Mouse (Mus musculus): Measurements from ENCODE around the gene Camkv. TPM values are rescaled to one million over a fixed set of nuclear protein-coding genes. Genes with fewer than 3 reads are reported as not detected.

The Camkv gene
- polyA plus RNA-seq, 1 experiment = 0.15 TPM

DNA sequence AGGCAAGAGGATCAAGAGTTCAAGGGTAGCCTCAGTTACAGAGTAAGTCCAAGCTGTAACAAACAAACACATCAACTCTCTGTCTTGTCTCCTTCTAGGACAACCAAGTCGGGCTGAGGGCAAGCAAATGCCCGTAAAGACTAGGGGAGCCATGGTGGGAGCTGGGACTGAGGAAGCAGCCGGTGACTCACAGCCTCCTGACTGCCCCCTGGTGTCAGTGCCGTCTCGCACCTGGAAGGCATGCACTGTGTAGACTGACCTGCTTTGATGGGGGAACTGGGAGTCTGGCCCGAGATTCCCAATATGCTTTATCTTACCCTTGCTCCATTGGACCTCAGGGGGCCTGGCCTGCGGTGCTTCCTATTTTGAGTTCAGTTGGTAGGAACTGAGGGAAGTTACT lies 12.5 kb upstream of the Camkv start:
- no peak for DNase-seq (ENCODE audit: low spot score)

DNA sequence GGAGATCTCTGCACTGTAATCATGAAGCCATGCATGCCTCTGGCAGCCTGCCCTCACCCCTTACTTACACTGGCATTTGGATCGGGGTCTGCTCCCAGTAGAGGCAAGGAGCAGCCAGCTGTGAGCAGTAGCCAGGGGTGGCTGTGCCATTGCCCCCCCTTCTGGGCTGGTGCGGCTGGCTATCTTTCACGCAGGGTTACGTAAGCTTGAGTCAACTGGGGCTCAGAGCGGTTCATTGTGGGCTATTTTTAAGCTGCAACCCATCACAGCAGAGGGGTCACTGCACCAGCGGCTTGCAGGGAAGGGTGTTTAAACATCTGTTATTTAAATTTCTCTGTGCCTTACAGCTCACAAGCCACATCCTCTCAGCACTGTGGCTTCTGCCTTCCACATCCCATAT lies 11.5 kb upstream of the Camkv start:
- no peak for DNase-seq (ENCODE audit: low spot score)

GRCm38 (mm10) chr9:107925251-107925650 lies 10.2 kb upstream of the Camkv start:
- no peak for DNase-seq (ENCODE audit: low spot score)

- no peak for DNase-seq (ENCODE audit: low spot score)
Observed at GRCm38 (mm10) chr9:107926920-107927420, 8.5 kb upstream of the Camkv start.

DNA sequence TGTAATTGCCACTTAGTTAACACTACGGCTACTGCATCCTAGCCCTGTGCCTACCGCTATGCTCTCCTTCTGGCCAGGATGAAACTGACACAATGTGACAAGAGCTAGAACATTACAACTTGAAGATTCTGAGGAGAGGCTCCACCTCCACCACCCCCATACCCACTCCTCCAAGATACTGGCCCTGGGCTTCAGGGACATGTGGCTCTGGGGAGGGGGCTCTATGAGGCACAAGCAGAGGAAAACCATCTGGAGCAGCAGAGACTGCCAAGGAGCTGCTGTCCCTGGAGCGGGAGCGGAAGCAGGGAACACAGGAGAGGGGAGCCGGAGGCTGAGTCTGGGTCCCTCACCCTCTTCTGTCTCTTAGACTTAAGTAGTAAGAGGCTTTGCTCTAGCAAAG lies 7.7 kb upstream of the Camkv start:
- no peak for DNase-seq (ENCODE audit: low spot score)

- no peak for DNase-seq (ENCODE audit: low spot score)
Observed at GRCm38 (mm10) chr9:107928169-107928568, 7.3 kb upstream of the Camkv start, which contains the start of gene Actl11. TSS of gene Actl11 (plus strand) at chr9:107928469.

DNA sequence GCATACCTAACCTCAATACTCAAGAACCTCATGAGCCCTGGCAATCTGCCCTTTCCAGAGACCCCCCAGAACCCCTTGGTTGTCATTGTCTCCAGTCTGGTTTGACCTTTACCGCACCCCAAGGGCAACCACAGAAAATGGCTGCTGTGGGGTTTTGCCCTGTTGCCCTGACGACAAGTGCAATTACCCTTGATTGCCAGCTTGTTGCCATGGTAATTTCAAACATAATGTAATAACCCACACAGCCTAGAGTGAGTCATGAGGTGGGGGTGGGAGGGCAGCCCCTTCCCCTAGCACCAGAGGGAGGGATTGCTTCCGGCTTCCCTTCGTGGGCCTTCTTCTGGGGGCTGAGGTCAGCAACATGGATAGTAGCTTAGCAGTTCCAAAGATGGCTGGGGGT lies 3.3 kb upstream of the Camkv start:
- DNase-seq (ENCODE audit: low spot score) = no peak

- DNase-seq (ENCODE audit: low spot score) = no peak
Observed at GRCm38 (mm10) chr9:107934146-107934545, 1.3 kb upstream of the Camkv start.

GRCm38 (mm10) chr9:107935790-107936214 lies 328 bp downstream of the Camkv start:
- no peak for DNase-seq (ENCODE audit: low spot score)

DNA sequence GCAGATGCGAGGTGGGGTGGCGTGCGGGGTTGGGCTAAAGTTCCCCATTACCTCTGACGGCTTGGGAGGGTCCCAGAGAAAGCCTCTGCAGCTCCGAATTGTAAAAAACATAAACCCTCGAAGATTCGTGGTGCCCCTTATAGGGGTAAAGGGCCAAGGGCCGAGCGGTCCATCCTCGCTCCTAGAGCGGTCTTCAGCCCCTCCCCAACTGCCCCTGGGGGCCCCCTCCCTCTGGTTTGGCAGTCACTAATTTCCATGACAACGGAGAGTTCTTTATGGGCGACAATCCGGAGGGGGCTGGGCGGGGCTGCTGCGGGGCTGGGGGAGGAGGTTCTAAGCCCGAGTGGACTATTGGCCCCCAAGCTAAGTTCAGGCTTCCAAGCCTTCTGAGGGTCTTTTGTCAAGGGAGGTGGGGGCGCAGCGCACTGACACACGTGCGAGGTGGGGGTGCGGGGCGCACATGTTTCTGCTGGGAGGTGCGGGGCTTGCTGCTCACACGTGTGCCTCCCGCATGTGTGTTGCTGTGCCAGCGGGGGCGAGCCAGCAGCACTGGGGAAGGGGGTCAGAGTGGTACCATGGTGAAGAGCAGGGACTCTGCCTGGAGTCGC lies 845 bp downstream of the Camkv start:
- no peak for DNase-seq (ENCODE audit: low spot score)

DNA sequence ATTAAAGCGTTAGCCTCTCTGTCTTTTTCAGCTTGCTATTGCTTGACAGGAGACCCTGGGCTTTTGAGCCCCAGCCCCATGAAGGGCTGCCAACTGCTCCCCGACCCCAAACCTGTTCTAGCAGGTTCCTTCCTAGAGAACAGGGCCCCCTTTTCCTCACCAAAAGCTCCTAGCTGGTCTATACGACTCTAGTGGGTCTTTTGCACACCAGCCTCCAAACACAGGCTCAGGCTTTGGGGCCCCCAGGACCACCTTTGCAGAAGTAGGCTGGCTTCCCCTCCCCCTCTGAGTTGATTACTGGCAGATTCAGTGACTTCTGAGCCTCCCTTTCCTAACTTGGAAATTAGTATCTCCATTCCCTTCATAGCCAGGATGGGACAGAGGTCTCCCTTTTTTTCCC lies 1.4 kb downstream of the Camkv start:
- no peak for DNase-seq (ENCODE audit: low spot score)

DNA sequence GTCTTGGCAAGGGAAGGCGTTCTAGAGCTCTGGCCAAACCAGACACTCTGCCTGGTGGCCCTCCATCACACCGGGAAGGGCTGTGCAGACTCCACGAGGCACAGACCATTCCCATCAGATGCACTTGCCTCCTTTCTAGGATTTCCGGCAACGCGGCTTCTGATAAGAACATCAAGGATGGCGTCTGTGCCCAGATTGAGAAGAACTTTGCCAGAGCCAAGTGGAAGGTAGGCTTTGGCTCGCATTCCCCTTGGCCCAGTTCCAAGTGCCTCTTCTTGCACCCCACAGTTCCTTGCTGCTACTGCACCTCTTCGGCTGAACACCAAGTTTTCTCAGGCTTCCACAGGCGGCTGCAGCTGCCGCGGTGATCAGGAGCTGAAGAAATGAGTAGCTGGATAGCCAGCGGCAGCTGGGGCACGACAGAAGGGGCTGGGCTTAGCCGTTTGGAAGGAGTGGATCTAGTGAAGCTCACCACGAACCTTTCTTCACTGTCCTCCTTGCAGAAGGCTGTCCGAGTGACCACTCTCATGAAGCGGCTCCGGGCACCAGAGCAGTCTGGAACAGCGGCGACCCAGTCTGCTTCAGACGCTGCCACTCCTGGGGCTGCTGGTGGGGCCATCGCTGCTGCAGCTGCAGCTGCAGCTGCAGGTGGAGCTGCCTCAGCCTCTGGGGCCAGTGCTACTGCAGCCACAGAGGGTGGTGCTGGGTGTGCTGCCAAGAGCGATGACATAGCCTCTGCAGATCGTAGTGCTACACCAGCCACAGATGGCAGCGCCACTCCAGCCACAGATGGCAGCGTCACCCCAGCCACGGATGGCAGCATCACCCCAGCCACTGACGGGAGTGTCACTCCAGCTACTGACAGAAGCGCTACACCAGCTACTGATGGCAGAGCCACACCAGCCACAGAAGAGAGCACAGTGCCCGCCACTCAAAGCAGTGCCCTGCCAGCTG lies 12.0 kb downstream of the Camkv start:
- no peak for DNase-seq (ENCODE audit: low spot score)

- no peak for DNase-seq (ENCODE audit: low spot score)
Observed at GRCm38 (mm10) chr9:107949184-107949921, 13.9 kb downstream of the Camkv start.

- no peak for DNase-seq (ENCODE audit: low spot score)
Observed at GRCm38 (mm10) chr9:107949922-107950235, 14.4 kb downstream of the Camkv start, which contains the start of gene Traip. TSS of gene Traip (plus strand) at chr9:107950136.

GRCm38 (mm10) chr9:107950460-107951355 lies 15.2 kb downstream of the Camkv start:
- peak; percentile 68 for DNase-seq (ENCODE audit: low spot score)

GRCm38 (mm10) chr9:107955613-107956289 lies 20.3 kb downstream of the Camkv start:
- DNase-seq (ENCODE audit: low spot score) = no peak

- DNase-seq (ENCODE audit: low spot score) = no peak
Observed at GRCm38 (mm10) chr9:107957141-107957540, 21.7 kb downstream of the Camkv start.

- no peak for DNase-seq (ENCODE audit: low spot score)
Observed at GRCm38 (mm10) chr9:107959896-107960295, 24.4 kb downstream of the Camkv start.

- no peak for DNase-seq (ENCODE audit: low spot score)
Observed at GRCm38 (mm10) chr9:107960928-107961327, 25.5 kb downstream of the Camkv start.

DNA sequence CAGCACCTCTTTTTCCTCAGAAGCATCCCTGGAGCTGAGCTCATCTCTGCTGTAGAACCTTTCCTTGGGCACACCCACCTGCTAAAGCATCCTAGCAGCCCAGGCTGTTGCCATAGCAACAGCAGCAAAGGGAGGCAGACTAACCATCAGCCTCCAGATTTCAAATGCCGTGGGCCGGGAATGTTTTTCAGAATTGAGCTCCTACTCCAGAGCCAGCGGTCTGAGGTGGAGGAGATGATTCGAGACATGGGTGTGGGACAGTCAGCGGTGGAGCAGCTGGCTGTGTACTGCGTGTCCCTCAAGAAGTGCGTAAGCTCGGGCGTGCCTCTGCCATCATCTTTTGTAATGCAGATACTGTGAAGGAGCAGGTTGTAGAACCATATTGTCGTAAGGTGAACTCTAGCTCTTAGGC lies 25.9 kb downstream of the Camkv start:
- no peak for DNase-seq (ENCODE audit: low spot score)

GRCm38 (mm10) chr9:107961881-107962280 lies 26.4 kb downstream of the Camkv start:
- no peak for DNase-seq (ENCODE audit: low spot score)

All from urinary bladder, adult 2 months (tissue).